Mouse (Mus musculus): ENCODE results near the gene Gm20834.
"Not testable (repeated sequence)": the region's sequence is repeated elsewhere in the genome, so short reads cannot be mapped to it uniquely, and the experiment has no call there.

The Gm20834 gene

DNA sequence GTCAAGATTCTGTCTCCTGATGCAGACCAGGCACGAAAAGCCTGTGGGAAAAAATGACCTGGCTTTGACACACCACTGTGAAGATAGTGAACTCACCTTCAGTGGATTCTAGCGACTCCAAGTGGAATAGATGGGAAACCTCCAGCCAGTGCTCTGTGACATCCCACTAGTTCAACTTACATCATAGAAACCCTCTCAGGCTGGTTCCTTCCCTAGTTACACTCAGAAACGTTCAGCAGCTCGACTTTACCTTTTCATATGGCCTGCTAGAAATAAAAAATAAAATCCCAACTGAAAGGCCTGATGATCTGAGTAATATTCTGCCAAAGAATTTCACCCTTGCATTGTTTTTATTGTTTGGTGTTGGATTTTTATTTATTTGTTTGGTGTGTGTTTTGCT lies at the start of gene Gm20834:
Gm20834 (minus strand) TSS at position 101 of the 400 bp plus-strand sequence.
- DNase-seq (ENCODE audit: extremely low spot score, low spot score): not testable (repeated sequence)
